Mouse (Mus musculus) thymus, adult 2 months (tissue): ENCODE measurements around the gene Vps37c.

Experiments
- CTCF ChIP-seq: fragments of 200-500 bp; IDR thresholded peaks from 2 replicates; pipeline ENCODE4 v1.5.1; 2012; ENCODE audit warnings: mild to moderate bottlenecking, control low read depth, low read length, moderate library complexity, borderline replicate concordance; ENCODE audit not compliant: control insufficient read depth, poor library complexity, insufficient read depth; ENCODE audit errors: extremely low read depth
- POLR2A ChIP-seq: fragments of 200-500 bp; IDR thresholded peaks from 2 replicates; pipeline ENCODE4 v1.6.1; 2012; ENCODE audit warnings: mild to moderate bottlenecking, low read length, control low read depth, moderate library complexity; ENCODE audit not compliant: control insufficient read depth, poor library complexity, insufficient read depth; ENCODE audit errors: extremely low read depth

DNA sequence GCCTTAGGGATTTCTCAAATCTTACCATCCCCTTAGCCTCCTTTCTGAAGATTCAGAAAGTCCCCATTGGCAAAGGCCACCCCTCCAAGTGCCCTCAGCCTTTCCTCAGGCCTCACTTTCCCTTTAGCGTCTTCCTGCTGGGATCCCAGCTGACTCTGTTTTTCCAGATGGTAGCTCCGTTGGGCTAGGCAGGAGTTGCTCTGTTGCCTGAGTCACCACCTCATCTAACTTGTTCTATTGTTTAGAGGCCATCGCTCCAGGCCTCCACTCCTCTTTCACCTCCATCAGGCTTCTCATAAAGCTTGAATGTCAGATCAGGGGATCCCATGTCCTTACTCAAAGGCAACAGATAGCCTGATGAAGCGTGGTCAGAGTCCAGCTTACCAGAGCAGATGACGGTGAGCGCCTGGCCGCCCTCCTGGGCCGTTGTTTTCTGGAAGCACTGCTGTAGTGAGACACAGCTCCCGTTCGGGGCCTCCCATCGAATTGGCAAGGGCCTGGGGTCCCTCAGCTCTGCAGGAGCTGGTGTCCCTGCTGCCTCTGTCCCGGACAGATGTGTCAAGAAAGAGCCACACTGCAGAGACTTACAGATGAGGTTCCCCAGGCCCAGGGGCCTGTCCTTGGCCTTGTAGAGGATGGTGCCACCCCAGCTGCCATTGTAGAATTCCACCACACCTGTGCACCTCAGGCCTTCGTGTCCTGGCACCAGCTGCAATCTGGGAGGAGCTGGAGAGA is 36.3 kb downstream of the Vps37c start:
- TF ChIP-seq POLR2A (no peak), CTCF (no peak)
